Mouse (Mus musculus): ENCODE results near the gene Ube2q1.
A peak's percentile ranks its signal among the peaks of the same experiment; 100 is the strongest.
"Not testable (repeated sequence)": the region's sequence is repeated elsewhere in the genome, so short reads cannot be mapped to it uniquely, and the experiment has no call there.

The Ube2q1 gene

DNA sequence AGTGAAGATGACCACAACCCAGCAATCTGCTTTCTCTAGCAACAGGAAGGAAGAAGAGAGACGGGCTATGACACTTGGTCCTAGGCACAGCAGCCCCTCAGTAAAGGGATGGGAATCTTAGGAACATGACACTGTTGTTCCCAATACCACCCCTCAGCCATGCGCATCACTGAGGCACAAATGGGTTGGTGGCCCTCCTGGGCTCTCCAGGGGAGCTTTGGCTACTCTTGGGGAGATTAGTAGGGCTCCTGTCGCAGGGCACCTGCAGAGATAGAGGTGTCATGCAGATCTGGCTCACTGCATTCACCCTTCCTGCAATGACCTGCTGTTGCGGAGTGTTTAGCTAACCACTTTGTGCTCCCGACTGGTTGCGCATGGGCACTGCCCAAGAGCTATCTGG lies 12.9 kb downstream of the Ube2q1 start:
- DNase-seq (ENCODE audit: low spot score in 2 of 2): no peak

DNA sequence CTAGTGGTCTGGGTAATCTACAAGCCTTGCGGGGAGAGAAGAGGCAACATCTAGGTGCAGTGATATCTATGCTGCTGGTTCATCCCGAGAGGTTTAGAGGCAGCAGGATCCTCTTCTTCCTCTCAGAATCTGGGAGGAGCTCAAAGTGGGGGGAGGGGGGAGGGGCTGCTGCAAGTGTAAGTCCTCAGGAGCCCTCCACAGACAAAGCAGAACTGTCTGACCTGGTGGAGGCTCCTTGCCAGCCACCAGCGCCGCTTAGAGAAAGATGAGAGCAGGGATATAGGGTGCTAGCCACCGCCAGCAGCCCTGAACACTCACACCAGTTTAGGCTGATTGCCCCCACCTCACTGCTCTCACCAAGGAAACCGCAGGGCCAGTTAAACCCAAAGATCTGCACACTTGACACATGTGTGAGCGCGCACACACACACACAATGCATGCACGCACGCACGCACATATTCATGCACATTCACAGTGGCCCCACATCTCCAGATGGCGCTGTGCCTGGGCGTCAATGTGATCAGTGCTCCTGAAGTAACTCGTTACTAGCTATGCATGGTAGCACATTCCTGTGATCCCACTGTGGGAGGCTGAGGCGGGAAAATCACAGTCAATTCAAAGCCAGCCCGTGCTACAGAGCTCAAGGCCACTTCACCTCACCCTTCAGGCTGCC lies 15.4 kb downstream of the Ube2q1 start:
- DNase-seq (ENCODE audit: low spot score in 2 of 2): no peak

DNA sequence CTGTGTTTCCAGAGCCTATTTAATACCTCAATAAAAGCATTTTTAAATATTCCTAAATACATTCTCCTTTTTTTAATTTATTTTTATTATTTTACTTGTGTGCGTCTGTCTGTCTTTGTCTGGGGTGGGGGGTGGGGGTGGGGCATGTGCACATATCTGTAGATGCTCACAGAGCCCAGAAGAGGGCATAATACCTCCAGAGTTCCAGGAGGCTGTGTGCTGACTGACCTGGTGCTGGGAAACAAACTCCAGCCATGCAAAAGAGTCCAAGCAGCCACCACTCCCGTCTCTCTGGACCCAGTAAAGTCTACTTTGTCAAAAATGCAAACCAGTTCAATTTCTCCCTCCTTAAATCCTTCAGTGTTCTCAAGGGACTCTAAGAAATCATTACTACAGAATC lies 21.2 kb downstream of the Ube2q1 start:
- no peak for DNase-seq (ENCODE audit: low spot score in 2 of 2)

DNA sequence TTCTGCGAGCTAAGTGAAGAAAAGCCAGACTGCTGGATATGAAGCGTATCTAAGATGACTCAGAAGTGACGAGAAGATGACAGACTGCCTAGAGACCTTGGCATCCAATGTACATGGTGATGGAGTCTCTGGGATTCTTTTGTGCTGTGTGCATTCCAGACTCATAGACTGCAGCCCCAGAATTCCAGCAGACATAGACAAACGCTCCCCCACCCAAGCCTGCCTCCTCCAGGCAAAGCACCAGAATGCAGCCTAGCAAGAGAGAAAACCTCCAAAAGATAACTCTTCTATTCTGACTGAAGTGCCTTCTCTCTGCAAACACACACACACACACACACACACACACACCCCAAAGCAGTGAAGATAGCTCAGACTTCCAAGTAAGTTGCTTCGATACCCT lies 22.3 kb downstream of the Ube2q1 start:
- DNase-seq (ENCODE audit: low spot score in 2 of 2): no peak

DNA sequence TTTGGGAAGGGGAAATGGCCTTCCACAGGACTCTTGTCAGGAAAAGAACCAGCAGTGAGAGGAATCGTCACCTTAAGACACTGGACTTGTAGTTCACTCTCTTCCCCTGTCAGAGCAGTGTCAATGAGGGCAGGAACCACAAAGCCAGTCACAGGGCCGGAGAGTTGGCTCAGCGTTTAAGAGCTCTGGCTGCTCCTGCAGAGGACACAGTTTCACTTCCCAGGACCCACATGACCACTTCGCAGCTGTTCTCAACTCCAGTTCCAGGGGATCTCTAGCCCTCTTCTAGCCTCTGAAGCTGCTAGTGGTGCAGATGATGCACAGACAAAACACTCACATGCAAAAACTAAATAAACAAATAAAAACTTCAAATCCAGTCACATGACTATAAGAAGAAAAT lies 22.9 kb downstream of the Ube2q1 start:
- DNase-seq (ENCODE audit: low spot score in 2 of 2): no peak

DNA sequence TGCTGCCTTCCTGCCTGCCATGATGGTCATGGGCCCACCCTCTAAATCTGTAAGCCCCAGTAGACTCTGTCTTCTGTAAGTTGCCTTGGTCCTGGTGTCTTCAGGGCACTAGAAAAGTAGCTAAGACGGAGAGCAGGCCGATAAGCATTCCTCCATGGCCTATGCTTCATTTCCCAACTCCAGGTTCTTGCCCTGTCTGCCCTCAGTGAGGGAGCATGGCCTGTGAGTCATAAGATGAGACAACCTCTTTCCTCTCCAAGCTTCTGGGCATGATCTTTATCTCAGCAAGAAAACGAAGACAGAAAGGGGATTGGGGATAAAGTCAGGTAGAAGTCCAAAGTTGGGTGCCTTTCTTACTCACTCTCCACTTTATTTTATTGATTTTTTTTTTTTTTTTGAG lies 25.1 kb downstream of the Ube2q1 start:
- no peak for DNase-seq (ENCODE audit: low spot score in 2 of 2)

DNA sequence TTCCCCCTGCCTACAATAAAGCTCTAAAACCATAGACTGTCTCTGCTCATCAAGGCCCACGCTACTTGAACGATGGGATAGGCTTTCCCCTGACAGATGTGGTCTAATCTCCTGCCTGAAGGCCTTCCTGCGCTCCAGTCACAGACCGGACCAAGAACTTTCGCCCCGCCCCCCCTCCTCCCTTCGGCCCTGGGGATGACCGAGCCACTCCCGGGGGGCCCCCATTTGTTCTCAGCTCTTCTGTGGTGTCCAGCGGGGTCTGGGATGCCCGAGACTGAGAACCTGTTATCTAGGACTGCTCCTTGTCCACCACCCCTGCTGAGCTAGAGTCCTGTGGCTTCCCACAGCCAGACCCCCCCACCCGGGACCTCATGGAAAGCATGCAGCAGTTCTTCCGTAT lies 26.1 kb downstream of the Ube2q1 start:
- no peak for DNase-seq (ENCODE audit: low spot score in 2 of 2)

DNA sequence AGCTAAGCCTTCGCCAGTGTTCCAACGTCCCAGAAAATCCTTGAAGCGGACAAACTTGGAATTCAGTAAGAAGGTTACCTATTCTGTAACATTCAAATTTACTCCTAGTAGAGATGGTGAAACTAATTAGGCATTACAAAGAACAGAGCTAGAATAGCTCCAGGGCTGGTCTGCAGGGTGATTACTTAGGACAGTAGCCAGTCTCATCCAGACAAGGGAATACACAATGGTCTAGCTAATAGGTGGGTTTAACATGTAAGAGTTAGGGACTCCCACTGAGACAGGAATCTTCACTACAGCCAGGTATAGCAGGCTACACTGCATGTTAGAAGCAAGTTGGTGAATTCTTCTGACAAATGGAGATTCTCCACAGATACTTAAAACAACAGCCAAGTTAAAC lies 26.7 kb downstream of the Ube2q1 start:
- not testable (repeated sequence) for DNase-seq (ENCODE audit: low spot score in 2 of 2)

DNA sequence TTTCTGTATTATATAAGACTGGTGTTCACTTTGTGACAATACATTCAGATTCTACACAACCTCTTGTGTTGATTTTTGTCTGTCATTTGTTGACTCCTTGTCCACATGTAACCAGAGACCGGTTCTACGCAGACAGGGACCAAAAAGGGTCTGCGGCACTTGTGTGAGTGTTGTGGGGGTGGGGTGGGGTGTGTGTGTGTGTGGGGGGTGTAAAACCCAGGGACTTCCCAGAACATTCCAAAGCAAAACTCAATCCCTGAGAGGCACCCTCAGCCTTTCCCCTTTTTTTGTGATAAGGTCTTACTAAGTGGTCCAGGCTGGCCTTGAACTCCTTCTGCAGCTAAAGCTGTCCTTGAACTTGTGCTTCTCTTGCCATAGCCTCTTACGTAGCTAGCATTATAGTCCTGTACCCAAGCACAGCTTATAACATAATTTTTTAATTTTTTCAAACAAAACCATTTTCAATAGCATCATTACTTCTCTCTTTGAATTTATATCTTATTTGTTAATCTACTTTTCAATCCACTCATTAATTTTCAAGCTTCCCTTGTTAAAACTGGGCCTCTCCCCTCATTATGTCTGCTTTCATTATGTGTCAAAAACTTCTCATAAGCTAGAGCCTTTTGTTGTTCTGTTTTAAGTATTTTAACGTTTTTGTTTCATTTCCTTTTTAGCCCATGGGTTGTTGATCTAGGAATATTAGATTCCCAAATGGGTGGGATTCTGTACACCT lies 27.5 kb downstream of the Ube2q1 start:
- DNase-seq (ENCODE audit: low spot score in 2 of 2): no peak

DNA sequence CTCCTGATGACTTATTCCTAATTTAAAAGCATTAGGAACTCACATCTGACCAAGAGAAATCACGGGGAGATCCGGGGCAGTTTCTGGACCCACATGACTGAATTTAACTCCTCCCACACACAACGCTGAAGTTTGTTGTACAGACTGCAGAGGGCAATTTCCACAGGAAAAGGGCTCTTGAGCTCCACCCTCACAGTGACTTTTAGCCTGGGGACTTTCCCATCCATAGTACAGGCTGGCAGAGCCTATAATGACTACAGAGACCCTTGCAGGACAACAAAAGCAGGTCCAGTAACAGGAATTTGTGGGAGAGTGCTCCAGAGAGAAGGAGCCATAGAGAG lies 28.1 kb downstream of the Ube2q1 start:
- no peak for DNase-seq (ENCODE audit: low spot score in 2 of 2)

DNA sequence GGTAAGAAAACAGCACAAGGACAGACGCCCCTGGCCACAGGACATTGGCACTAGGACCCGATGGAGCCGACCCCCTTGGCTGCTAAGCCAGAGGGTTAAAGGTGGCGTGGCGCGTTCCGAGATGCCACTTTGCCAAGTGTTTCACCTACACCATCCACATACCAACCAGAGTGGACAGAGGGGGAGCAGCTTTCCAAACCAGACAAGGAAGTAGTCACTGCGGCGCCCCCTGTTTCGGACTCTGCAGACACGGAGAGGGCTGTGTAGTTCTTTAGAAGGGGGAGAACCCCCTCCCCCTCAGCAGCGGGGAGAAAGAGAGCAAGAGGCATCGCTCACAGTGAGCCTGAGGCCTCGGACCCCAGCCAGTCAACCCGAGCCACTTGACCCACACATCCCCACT lies 29.5 kb downstream of the Ube2q1 start:
- DNase-seq (ENCODE audit: low spot score in 2 of 2): no peak

DNA sequence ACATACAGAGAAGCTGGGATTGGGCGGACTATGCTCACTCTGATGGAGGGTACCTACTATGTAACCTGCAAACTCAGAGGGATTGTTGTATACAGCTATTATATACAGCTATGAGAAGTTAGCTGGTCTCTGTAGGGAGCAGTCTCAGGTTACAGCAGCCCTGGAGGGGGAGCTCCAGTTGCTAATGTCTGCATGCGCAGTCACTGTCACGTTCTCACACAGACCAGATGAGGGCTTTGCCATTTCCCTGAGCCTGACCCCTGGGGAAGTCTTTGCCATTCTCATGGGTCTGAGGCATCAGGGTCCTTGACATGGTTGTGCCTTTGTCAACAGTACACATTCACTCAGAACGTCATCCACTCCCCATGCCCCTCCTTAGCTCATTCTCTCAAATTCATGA lies 31.8 kb downstream of the Ube2q1 start:
- no peak for DNase-seq (ENCODE audit: low spot score in 2 of 2)

DNA sequence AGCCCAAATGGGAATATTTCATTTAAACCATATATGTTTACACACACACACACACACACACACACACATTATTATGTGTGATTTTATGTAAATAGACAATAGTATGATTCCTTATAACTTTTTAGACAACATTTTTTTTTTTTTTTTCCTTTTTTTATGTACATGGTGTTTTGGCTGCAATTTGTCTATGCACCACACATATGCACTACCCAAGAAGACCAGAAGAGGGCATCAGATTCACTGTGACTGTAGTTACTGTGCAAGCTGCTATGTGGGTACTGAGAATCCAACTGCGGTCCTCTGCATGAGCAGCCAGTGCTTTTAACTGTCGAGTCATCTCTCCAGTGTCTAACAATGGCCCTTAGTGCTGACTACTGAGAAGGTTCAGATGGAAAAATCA lies 33.3 kb downstream of the Ube2q1 start:
- DNase-seq (ENCODE audit: low spot score in 2 of 2): no peak

DNA sequence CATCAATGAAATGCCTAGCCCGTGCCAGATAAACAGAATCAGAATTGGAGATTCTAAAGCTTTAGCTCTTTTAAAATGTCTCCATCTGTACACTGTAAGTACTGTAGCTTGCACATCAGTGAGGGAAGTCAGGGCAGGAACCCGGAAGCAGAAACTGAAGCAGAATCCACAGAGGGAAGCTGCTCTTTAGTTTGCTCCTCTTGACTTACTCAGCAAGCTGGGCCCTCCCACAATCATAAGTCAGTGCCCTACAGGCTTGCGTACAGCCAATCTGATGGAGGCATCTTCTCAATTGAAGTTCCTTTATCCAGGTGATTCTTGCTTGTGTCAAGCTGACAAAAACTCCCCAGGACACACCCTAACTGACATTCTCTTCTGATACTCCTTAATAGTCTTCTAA lies 33.8 kb downstream of the Ube2q1 start:
- no peak for DNase-seq (ENCODE audit: low spot score in 2 of 2)

DNA sequence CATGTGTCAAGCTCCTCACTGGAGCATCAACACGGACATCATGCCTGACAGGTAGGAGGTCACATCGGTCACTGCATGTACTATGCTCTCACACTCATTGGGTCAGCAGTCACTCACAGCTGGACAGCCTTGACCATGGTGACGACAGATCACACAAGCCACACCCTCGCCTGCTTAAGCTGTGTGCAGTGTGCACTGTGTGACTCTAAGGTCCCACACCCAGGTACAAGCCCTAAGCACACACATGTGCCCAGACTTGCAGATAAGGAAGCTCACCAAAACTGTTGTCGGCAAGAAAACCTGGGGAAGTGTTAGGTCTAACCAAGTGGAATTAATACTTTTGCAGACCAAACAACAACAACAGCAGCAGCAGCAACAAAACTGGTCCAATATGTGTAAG lies 34.5 kb downstream of the Ube2q1 start:
- DNase-seq (ENCODE audit: low spot score in 2 of 2): no peak

DNA sequence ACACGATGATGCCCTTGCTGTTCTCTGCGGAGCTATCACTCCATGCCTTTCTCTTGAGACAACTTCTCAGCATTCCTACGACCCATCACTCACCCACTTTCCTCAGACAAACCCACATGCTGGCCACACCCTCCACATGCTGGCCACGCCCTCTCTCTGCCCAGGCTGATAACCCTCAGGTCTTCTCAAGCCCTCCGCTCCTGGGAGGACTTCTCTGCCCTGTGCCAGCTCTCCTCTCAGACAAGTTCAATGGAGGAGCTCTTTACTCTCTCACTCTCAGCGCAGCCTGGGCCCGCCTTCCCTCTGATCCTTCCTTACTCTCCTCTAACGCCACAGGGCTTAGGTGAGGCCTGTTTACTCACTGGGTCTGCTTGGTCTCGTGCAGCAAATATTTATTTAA lies 35.2 kb downstream of the Ube2q1 start:
- no peak for DNase-seq (ENCODE audit: low spot score in 2 of 2)

DNA sequence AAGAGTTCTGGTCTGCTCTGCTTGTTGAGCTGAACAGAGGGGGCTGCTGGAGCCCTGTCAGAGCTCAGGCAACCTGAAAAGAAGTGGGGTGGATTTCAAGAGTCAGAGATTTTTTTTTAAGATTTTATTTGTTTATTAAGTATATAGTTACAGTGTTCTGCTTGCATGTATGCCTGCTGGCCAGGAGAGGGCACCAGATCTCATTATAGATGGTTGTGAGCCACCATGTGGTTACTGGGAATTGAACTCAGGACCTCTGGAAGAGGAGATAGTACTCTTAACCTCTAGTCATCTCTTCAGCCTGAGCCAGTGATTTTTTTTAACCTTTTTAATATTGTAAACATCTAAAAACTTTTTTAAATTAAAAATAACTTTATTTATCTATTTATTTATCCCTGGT lies 37.4 kb downstream of the Ube2q1 start:
- DNase-seq (ENCODE audit: low spot score in 2 of 2): no peak

DNA sequence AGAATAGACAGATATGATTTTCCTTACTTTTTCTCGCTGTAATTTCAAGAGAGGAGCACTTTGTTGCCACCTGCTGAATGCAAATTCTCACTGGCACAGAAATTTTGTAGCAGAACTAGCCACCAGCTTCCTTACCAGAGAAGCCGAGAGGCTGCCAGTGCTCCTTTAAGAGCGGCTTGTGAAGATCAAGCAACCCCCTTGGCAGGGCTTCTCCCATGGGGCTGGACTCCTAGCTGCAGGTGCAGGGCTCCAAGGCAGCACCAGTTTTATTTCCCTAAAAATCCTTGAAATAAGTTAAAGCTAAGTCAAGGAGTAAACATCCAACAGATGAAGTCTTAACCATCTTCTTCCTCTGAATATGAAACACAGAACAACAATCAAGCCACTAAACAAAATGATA lies 38.8 kb downstream of the Ube2q1 start:
- no peak for DNase-seq (ENCODE audit: low spot score in 2 of 2)

DNA sequence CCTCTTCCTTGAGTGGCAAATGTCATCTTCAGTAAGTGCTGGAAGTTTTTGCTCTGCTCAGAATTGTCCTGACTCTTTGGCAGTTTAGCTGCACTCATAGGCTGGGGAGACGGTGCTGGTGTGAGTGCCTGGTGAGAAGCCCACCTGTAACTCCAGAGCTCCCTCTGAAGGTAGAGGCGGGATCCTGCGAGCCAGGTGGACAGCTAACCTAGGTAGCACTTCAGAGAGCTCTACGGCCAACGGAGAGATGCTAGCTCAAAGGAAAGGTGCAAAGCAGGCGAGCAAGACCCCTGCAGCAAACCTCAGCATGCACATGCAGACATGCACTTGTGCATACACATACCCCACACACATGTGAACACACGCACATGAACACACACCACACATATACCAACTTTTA lies 40.6 kb downstream of the Ube2q1 start:
- no peak for DNase-seq (ENCODE audit: low spot score in 2 of 2)

DNA sequence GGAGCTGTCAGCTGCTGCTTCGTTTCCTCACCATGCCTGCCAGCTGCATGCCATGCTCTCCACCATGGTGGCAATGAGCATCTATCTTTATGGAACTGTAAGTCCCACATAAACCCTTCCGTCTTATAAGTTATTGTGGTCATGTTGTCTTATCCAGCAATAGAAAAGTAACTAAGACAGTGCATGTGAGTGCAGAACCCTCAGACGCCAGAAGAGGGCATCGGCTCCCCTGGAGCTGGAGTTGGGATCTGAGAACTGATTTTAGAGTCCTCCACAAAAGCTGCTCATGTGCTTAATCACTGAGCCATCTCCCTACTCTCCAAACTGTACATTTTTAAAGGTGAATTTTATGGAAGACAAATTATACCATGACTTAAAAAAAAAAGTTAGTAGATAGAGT lies 43.6 kb downstream of the Ube2q1 start:
- peak in 1 of 2 experiments; percentile 13 for DNase-seq (ENCODE audit: low spot score in 2 of 2)

DNA sequence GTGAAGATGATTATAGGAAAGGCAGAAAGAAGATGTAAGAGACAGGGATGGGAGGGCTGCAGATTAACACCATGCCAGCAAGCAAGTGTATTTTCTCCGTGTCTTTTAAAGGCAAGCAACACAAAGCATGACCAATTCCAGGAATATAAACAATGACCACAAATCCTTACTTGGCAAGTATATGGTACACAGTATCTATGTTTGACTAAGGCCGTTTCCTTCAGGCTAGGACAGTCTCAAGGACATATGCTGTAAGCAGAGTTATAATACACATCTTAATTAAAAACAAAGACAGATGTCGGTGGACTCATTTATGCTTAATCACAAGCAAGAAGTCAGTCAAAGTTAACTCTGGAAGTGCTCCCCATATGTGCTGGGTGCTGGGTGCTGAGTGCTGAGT lies 45.2 kb downstream of the Ube2q1 start:
- no peak for DNase-seq (ENCODE audit: low spot score in 2 of 2)

DNA sequence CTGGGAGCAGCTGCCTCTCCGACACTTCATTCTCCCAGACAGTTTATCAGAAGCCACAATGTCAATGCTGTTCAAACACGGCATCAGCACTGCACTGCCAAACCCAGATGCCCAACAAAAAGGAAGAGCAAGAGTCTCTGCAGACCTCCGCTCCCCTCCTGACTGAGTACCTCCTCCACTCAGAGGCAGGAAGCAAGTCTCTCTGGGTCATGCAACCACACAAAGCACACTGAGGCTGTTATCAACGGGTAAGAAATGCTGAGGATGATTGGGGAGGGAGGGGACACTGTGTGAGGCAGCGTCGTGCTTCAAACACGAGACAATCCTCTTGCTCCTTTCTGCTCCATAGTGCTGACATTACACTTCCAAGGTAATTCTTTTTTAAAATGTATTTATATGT lies 46.5 kb downstream of the Ube2q1 start:
- no peak for DNase-seq (ENCODE audit: low spot score in 2 of 2)

DNA sequence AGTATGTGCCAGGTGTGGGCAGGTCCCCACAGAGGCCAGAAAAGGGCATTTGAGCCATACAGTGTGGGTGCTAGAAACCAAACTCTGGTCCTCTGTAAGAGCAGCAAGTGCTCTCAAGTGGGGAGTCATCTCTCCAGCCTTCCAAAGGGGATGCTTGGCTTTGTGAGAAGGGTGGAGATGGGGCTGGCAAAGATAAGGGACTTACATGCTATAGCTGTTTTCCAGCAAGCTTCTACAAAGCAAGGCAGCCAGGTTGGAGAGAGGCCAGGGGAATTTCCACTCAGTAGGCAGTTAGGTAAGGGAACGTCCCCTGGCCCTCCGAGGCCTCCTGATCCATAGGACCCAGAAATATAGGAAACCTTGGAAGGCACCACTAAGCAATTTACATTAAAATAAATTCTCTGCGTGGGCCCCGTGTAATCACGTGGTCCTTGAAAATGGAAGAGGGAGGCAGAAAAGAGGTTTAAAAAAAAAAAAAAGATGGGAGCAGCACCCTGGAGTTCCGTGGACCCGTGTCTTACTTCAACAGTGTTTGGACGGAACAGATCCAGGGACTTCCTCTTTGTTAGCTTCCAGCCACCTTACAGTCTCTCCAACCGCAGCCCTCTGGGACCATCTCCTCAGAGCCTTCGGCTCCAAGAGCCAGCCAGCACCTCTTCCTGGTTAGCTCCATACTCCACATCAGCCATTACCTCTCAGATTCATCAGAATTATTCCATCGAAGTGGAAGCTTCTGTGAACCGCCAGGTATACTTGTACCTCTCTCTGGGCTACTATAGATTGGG lies 47.1 kb downstream of the Ube2q1 start:
- DNase-seq (ENCODE audit: low spot score in 2 of 2): no peak
